Mouse (Mus musculus) heart, adult 18-20 months (tissue): ENCODE results near the gene Fcer1g. TPM values are rescaled to one million over a fixed set of nuclear protein-coding genes. Genes with fewer than 3 reads are reported as not detected.

Experiments used
- DNase-seq, 2 experiments: peaks; one replicate each; pipeline ENCODE4 v3.0.0; 2021 to 2022; ENCODE audit warnings: mixed read lengths in 1 of 2
- total RNA-seq, 2 experiments: library from RNA; stranded (reverse); gene quantifications; 2 replicates each; pipeline ENCODE4 v1.2.3; 2021

The Fcer1g gene
- total RNA-seq, 2 experiments from 2014 or later: 10.2 to 13.4 TPM

DNA sequence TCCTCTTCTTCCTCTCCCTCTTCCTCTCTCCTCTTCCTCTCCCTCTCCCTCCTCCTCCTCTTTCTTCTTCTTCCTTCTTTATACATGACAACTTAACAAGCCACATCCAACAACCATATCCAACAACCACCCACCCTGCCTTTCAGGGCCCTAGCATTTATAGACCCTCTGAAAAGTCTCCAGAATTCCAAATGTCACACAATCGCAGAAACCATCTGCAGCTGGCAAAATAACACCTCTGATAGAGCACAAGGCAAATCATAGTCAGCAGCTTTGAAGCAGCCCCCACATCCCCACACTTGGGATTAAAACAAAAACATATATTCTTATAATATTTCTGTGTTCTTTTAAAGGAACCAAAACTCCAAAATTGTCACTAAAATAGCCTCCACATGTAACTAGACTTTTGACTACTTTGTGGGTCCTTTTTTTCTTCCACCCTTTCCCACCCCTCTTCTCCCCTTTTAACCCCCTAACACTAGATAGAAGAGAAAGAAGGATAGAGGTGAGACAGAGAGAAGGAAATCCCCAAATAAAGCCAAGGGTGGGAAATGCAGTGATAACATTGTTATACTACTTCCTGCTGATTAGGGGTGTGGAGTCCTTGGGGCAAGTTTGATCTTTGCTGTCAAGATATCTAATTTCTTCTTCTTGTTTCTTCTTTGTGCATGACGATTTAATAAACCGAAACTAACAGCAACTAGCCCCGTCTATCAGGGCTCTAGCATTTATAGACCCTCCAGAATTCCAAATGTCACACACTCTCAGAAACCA lies 32.0 kb upstream of the Fcer1g start:
- no peak for DNase-seq

DNA sequence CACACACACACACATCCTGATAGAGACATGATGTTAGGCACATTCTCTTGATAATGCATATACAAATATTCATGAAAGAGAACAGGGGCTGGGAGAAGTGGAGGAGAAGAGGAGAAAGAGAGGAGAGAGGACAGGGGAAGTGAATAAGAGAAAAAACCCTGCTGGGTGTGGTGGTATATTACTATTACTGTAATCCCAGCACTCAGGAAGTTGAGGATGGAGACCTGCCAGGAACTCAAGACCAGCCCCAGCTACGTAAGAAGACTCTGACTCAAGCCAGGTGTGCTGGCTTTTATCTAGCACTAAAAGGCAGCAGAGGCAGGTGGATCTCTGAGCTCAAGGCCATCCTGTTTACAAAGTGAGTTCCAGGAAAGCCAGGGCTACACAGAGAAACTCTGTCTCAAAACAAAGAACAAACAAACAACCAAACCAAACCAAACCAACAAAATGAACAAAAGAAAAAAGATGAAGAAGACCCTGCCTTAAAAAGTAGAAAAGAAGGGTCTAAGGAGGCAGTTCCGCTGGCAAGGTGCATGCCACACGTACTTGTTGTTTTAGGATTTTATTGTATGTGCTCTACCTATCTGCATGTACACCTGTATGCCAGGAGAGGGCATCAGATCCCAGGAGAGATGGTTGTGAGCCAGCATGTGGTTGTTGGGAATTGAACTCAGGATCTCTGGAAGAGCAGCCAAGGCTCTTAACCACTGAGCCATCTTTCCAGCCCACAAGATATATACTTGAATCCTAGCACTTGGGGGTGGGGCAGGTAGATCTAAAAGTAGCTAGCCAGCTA lies 29.7 kb upstream of the Fcer1g start:
- DNase-seq: no peak

DNA sequence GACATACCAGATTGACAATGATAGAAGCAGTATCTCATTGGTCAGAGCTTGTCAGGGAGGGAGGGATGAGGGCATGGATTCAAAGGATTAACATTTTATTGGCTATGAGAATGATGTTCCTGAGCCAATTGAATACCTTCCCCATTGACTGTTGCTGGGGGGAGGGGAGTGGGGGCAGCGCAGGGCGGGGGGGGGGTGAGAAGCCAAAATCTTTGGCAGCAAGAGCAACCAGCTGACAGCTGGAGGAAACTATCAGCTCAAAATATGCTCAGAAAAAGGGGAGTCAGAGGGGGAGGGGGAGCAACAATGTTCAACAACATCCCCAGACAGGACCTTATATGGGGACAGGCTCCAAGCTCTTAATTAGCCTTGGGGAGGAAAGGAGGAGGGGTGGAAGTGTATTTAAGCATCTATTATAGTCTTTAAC lies 29.0 kb upstream of the Fcer1g start:
- peak; percentile 59 to 70 for DNase-seq

DNA sequence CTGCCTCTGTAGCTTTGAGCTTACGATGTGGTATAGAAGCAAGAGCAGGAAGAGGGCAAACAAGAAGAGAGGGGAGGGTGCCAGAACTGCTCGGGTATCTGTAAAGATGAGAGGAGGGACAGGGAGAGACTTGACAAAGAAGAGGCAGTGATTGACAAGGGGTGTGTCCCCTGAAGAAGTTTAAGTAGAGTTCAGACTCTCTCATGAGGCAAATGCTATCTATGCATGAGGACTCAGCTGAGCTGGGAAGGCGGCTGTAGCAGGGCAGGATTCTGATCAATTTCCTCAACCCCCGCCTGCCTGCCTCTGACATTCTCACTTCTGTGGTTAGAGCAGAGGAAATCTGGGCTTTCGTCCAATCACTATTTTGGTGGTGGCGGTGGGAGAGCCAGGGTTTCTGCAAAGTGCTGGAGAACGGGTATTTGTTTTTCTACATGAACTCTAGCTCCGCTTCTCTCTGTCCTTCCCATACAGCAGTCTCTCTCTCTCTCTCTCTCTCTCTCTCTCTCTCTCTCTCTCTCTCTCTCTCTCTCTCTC lies 28.5 kb upstream of the Fcer1g start:
- DNase-seq: peak; percentile 88 to 91

DNA sequence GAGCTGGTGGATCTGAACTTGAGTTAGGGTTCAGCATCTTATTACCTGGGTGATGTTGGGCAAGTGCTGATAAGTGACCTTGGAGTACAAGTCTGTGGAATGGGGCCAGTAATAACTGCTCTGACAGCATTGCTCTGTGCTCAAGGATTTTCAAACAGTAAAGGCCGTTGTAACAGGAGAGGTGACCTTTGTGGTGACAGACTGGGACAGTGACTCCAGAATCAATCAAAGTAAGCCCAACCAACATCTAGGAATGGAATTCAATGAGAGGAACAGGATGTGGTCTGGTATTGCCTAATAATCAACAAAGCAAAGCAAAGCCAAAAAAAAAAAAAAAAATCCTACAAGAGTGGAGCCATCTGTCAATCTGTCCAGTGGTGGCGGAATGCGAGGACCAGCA lies 26.2 kb upstream of the Fcer1g start:
- DNase-seq: no peak

DNA sequence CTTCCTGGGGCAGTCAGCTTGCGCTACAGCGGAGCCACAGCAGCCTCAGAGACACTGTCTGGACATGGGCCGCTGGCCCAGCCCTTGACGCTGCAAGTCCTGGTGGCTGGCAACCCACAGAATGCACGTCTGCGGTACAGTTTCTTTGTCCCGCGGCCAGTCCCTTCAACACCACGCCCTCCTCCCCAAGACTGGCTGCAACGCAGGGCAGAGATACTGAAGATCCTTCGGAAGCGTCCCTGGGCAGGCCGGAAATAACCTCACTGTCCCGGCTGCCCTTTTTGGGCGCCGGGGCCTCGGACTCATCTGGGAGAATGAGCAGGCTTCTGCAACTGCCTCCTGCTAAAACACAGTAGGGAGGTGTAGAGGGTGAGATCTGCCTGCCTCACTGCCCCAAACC lies 24.8 kb upstream of the Fcer1g start:
- no peak for DNase-seq

DNA sequence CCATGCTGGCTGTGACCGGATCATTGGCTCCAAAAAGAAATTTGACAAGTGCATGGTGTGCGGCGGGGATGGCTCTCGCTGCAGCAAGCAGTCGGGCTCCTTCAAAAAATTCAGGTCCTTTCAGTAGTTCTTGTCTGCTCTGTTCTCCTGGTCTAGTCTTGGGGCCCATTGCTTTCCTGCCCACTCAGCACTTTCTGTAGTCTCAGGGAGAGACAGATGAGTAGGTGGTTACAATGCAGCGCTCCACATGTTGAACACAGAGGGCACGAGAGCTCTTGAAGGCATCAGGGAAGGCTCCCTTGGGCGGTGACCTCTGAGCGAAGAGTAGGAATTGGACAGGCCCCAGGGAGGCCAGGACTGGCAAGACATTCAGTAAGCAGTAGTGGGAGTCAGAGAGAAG lies 23.6 kb upstream of the Fcer1g start:
- no peak for DNase-seq

DNA sequence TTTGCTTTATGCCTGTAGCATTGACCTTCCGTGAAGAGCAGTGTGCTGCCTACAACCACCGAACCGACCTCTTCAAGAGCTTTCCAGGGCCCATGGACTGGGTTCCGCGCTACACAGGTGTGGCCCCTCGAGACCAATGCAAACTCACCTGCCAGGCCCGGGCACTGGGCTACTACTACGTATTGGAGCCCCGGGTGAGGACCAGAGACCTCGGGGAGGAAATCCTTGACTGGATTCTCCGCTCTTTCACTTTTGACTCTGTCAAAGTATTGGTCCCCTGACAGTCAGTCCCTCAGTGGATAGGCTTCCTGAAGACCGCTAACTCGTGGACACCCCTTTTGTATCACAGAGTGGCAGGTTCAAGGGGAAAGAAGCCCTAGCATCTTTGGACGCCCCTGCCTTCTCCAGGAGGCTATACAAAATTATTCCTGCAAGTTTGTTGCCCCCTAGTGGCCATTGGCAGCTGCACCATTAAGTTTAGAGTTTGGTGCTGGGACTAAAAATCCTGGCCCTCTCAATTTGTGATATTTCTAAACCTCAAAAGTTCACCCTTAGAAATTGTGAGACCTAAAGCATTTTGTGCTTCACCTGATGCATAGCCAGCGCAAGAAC lies 22.9 kb upstream of the Fcer1g start:
- DNase-seq: peak; percentile 70 to 83

DNA sequence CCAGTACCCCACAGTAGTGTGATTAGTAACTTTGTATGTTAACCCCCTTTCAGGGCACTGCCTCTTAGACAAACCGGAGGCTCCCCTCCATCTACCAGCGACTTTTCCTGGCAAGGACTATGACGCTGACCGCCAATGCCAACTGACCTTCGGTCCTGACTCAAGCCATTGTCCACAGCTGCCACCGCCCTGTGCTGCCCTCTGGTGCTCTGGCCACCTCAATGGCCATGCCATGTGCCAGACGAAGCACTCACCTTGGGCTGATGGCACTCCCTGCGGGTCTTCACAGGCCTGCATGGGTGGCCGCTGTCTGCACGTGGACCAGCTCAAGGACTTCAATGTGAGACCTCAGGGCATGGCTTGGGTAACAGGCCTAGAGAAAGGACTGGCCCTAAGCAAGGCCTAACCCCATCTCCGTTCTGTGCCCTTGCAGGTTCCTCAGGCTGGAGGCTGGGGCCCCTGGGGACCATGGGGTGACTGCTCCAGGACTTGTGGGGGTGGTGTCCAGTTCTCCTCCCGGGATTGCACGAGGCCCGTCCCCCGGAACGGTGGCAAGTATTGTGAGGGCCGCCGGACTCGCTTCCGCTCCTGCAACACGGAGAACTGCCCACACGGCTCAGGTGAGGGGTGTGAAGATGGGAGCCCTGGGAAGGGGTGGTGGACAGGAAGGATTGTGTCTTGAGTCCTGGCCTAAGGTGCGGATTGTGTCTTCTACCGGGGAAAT lies 22.1 kb upstream of the Fcer1g start:
- no peak for DNase-seq

DNA sequence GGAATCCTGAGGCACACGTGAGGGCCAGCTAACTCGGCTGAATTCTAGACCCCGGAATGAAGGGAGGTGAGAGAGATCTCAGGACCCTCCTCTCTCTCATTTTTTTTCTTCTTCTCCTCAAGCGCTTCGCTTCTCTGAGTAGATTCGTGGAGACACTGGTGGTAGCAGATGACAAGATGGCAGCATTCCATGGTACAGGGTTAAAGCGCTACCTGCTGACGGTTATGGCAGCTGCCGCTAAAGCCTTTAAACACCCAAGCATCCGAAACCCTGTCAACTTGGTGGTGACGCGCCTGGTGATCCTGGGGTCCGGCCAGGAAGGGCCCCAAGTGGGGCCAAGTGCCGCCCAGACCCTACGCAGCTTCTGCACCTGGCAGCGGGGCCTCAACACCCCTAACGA lies 18.2 kb upstream of the Fcer1g start:
- DNase-seq: no peak

DNA sequence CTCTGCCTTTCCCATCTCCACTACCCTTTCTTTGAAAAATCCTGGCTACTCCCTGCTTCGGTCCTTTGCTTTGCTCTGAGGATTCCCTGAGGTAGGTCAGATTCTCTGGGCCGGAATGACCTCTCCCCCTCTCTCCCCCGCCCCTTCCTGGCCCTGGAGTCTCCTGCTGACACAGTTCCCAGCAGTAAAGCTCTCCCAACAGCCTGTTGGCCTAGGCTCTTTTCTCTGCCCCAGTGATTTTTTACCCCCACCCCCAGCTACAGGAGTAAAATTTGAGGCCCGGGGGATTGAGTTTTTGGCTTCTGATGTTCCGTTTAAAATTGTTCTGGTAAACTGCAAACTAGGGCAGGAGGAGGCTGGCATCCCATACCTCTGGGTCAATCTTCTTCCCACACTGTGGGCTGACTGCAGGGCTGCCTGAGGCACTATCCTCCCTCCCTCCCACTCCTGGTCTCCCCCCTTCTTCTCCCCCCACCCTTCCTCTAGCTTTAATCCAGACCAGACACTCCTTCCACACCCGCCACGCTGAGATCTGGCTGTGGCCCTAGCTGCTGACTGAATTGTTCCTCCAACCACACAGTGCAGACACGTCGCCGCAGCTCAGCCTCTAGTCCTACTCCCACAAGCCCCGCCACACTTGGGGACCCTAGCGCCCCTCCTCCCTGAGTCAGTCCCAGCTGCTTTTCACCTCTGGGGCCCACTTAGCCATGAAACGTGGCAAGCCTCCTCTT lies 17.6 kb upstream of the Fcer1g start:
- DNase-seq: peak; percentile 66 to 73

DNA sequence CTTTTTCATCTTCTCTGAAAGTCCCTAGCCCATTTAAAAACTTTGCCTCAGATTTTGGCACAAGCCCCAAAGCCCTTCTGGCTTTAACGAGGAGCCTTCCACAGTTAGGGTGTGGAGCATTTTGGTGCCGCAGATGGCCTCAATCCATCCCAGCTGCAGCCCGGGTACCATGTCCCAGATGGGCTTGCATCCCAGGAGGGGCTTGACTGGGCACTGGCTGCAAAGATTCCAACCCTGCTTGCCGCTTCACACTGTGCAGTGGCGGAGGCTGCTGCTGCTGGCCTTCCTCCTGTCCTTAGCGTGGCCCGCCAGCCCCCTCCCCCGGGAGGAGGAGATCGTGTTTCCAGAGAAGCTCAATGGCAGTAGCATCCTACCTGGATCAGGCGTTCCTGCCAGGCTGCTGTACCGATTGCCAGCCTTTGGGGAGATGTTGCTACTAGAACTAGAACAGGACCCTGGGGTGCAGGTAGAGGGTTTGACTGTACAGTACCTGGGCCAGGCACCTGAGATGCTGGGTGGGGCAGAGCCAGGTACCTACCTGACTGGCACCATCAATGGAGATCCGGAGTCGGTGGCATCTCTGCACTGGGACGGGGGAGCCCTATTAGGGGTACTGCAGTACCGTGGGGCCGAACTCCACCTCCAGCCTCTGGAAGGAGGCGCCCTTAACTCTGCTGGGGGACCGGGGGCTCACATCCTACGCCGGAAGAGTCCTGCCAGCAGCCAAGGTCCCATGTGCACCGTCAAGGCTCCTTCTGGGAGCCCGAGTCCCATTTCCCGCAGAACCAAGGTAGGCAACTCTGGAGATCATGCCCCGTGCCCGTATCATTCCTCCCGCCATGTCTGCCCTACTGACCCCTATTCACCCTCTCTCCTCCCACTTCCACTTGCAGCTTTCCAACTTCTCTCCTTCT lies 16.8 kb upstream of the Fcer1g start, which contains the start of gene Ndufs2:
Gene Ndufs2, minus strand, starts transcription at position 709 of the 914 bp plus-strand sequence.
- peak in 1 of 2 experiments; percentile 30 for DNase-seq

DNA sequence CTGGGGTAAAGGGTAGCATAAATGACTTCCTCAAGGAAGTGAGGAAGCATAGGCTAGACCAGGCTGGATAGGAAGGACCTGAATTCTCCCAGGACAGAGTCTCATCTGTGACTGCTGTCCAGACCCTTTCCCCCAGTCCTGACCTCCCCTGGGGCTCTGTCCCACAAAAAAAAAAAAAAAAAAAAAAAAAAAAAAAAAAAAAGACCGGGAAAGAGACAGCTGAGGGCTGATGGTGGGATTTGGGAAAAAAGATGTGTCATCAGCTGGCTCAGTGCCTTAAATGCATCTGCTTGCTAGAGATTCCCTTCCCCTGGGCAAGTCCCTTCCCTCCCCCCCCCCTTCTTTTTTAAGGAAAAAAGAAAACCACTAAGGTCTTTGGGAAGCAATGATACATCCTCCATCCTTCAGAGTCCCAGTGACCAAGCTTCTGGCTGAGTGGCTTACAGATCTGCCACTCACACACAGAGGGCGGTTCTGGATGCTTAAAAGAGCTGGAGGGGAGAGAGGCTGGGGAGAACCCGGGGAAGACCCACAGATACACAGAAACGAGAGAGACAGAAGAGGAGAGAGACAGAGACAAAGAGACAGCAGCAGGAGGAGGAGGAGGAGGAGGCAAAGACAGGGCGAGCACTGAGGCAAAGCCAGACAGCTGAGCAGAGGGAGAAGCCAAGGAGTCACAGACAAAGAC lies 15.9 kb upstream of the Fcer1g start, which contains the start of gene Adamts4:
Gene Adamts4, plus strand, starts transcription at position 509 of the 688 bp plus-strand sequence.
- peak; percentile 77 to 78 for DNase-seq

DNA sequence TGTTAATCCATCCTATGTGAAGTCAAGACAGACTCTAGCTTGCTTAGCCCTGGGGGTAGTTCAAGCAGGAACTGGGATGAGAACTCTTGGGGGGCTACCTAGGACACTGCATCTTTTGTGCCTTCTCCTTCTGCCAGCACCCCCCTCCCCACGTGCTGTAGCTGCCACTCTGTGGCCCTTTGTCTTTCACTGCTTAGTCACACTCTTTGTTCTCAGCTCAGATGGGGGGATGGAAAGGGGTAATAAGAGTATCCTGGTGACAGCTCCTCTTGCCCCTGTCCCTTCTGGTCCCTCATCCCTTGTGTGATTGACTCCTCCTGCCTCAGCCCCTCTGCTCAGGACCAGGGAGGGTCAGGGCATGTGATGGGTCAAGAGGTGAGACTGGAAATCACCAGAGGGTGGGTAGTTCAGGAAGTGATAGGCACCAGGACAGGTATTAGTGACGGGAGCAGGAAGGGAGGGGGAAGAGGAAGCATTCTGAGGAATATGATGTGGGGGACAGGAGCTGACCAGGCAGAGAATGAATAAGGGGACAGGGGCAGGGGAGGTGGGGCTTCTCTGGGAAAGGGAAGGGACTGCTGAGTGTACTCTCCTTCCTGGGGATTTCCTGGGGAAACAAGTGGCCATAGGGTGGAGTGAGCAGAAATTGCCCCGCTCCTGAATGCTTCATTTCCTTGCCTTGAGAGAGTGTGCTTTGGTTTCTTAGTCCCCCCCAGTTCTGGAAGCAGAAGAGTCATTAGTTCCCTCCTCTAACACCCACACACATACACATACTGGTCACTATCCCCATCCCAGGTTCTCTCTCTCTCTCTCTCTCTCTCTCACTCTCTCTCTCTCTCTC lies 14.4 kb upstream of the Fcer1g start:
- DNase-seq: peak in 1 of 2 experiments; percentile 64

DNA sequence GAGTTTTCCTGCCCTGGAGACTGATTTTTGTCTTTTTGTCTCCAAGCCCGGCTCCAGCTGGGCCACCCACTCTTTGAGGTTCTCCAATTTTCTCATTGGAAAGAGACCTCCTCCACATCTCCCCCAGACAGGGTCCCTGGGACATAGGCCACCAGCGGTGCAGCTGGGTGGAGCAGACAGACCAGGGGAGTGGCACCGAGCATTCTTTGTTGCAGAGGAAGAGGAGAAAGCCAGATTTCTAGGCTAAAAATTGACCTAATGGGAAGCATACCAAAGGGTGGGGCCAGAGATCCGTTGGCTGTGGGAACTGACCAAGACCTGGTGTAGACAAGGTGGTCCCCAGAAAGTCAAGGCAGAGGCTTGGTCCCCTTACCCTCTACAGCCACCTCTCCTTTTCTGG lies 13.8 kb upstream of the Fcer1g start:
- peak; percentile 66 to 70 for DNase-seq

DNA sequence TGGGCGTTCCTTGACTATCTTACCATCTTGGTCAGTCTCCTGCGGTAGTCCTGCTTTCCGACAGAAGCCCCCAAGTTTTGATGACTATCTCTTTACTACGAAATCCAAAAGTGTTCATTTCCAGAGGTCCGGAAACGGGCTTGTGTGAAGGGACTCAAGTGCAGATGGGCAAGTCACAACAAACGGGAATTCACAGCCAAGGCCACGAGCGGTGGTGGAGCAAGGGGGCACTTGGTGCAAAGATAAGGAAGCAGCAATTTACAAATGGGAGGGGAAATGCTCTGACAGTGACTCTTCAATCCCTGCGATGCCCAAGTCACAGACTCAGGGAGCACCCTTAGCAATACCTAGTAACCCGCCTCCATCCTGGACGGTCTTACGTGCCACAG lies 13.3 kb upstream of the Fcer1g start:
- DNase-seq: no peak

DNA sequence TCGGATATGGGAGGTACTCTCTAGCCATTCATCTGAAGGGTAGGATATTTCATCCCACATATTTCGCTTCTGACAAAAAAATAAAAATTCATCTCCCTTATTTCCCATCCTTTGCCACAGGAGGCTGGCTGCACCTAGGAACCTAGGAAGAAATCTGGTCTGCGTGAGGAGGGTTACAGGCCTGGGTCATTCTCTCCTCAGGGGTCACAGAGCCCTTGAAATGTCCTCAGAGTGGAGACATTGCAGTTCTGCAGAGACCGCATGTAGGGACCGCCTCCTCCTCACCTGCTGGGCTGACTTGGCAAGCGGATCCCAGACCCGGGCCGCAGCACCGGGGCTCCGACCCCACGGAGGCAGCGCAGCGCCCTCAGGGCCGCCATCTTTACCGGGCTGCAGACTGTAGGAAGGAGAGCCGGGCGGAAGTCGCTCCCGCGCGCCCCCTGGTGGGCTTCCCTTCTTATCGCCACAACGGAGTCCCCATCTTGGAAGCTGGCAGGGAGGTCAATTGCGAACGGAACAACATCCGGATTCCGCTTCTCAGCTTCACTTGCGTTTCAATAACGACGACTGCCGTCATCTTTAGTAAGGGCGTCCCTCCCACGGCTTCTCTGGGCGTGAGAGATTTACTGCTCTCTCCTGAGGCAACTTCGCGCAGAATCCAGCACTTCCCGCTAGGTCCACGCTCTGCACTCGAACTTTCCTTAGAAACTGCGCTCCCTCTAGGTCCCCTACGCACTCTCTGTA lies 12.7 kb upstream of the Fcer1g start:
- DNase-seq: peak; percentile 97 to 99

DNA sequence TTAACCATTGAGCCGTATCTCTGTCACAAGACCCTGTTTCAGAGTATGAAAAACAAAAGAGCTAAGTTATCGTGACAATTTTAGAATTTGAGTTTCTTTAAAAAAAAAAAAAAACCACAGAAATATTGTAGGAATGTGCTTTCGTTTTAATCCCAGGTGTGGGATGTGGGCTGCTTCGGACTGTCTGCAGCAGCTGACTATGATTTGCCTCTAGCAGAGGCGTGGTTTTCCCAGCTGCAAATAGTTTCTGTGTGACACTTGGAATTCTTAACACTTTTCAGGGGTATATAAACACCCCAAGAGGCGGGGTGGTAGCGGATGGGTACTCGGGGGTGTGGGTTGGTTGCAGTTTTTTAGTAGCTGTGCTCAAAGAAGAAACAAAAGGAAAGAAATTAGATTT lies 11.2 kb upstream of the Fcer1g start:
- DNase-seq: no peak
